Mouse (Mus musculus) hindbrain, embryonic 16.5 days (tissue): ENCODE measurements around the gene Pcdh18. TPM values are rescaled to one million over a fixed set of nuclear protein-coding genes. Genes with fewer than 3 reads are reported as not detected.

Experiments
- ATAC-seq: fragments of 200-750 bp; cut with Nextera tagmentation; 2 replicates; pipeline ENCODE4 v1.8.0; 2017; ENCODE audit warnings: moderate TSS enrichment, moderate library complexity
- H3K27ac ChIP-seq: fragments of 300-500 bp; sonication (generic); 2 replicates; pipeline ENCODE4 v1.5.1; 2014; ENCODE audit warnings: low read depth, mild to moderate bottlenecking, control low read depth, low read length, moderate library complexity
- H3K27me3 ChIP-seq: fragments of 300-500 bp; sonication (generic); replicated peaks from 2 replicates; pipeline ENCODE4 v1.6.1; 2014; ENCODE audit warnings: low read length; ENCODE audit not compliant: control insufficient read depth, insufficient read depth
- H3K36me3 ChIP-seq: fragments of 300-500 bp; sonication (generic); 2 replicates; pipeline ENCODE4 v1.6.1; 2014; ENCODE audit warnings: mild to moderate bottlenecking, low read length, moderate library complexity, mixed read lengths; ENCODE audit not compliant: control insufficient read depth, insufficient read depth
- H3K4me1 ChIP-seq: fragments of 300-500 bp; sonication (generic); 2 replicates; pipeline ENCODE4 v1.6.1; 2014; ENCODE audit warnings: low read depth, low read length; ENCODE audit not compliant: control insufficient read depth, insufficient read depth
- H3K4me2 ChIP-seq: fragments of 300-500 bp; sonication (generic); 2 replicates; pipeline ENCODE4 v1.6.1; 2014; ENCODE audit warnings: mild to moderate bottlenecking, low read length, control low read depth, moderate library complexity
- H3K4me3 ChIP-seq: fragments of 300-500 bp; sonication (generic); 2 replicates; pipeline ENCODE4 v1.5.1; 2014; ENCODE audit warnings: mild to moderate bottlenecking, low read length, control low read depth, moderate library complexity
- H3K9ac ChIP-seq: fragments of 300-500 bp; sonication (generic); 2 replicates; pipeline ENCODE4 v1.6.1; 2014; ENCODE audit warnings: low read depth, mild to moderate bottlenecking, control low read depth, low read length, moderate library complexity
- H3K9me3 ChIP-seq: fragments of 300-500 bp; sonication (generic); 2 replicates; pipeline ENCODE4 v1.6.1; 2014; ENCODE audit warnings: mild to moderate bottlenecking, low read length, moderate library complexity; ENCODE audit not compliant: control insufficient read depth
- WGBS: fragments of 180-500 bp; shearing (Covaris S2); extraction: QIAGEN DNeasy Blood & Tissue Kit; methylation state at CpG from one replicate; pipeline ENCODE4 v1.1.7; 2014; 5-methylcytosine and 5-hydroxymethylcytosine counted together
- polyA plus RNA-seq: library from polyadenylated mRNA; unstranded; fragments of >200 nt; fragmentation: Nextera tagmentation; extraction: Ambion mirVana; gene quantifications from 2 replicates; pipeline ENCODE4 v1.2.1, GENCODE M21; 2015

Gene Pcdh18
- 24.3 and 31.1 TPM in 2 replicates for polyA plus RNA-seq

GRCm38 (mm10) chr3:49756870-49757625 lies at the start of gene Pcdh18:
Gene Pcdh18 (minus strand): TSS chr3:49757325.
- under 1% methylated on average over 43 of the region's 43 CpGs for WGBS
- H3K27ac ChIP-seq, result peak within 1 kb of the TSS; percentile 79
- H3K4me1 ChIP-seq, result peaks cover 8% of the 10 kb centered on the region; the same call in 1 of the 2 replicates
- H3K4me3 ChIP-seq, result peak within 1 kb of the TSS; percentile 49
- no peaks in the 10 kb centered on the region for H3K36me3 ChIP-seq
- no peaks in the 10 kb centered on the region for H3K27me3 ChIP-seq
- H3K9ac ChIP-seq, result peak within 1 kb of the TSS; percentile 60
- ATAC-seq, result peak; percentile 93
- peak within 1 kb of the TSS; percentile 62 for H3K4me2 ChIP-seq
- no peaks in the 10 kb centered on the region for H3K9me3 ChIP-seq

- Histone ChIP-seq H3K9ac (no peak overlapping the region), H3K27ac (no peak overlapping the region), H3K27me3 (no peaks in the 10 kb centered on the region), H3K4me2 (no peak overlapping the region), H3K9me3 (no peaks in the 10 kb centered on the region), H3K4me1 (no peaks in the 10 kb centered on the region), H3K36me3 (no peaks in the 10 kb centered on the region), H3K4me3 (no peak overlapping the region)
- 57% methylated on average over 2 of the region's 2 CpGs for WGBS
- ATAC-seq, result no peak
Measured at GRCm38 (mm10) chr3:49806823-49807222, 49.7 kb upstream of the Pcdh18 start.

GRCm38 (mm10) chr3:49805511-49805910 lies 48.4 kb upstream of the Pcdh18 start:
- H3K4me1 ChIP-seq, result no peaks in the 10 kb centered on the region
- no peaks in the 10 kb centered on the region for H3K9me3 ChIP-seq
- H3K9ac ChIP-seq, result no peak overlapping the region
- no peak overlapping the region for H3K4me2 ChIP-seq
- no peak overlapping the region for H3K27ac ChIP-seq
- no peaks in the 10 kb centered on the region for H3K36me3 ChIP-seq
- ATAC-seq, result no peak
- H3K4me3 ChIP-seq, result no peak overlapping the region
- no peaks in the 10 kb centered on the region for H3K27me3 ChIP-seq
- 54% methylated on average over 1 of the region's 1 CpGs for WGBS

- no peak overlapping the region for H3K4me2 ChIP-seq
- ATAC-seq, result no peak
- no peak overlapping the region for H3K27ac ChIP-seq
- no peak overlapping the region for H3K9ac ChIP-seq
- no peaks in the 10 kb centered on the region for H3K9me3 ChIP-seq
- H3K4me3 ChIP-seq, result no peak overlapping the region
- H3K36me3 ChIP-seq, result no peaks in the 10 kb centered on the region
- no peaks in the 10 kb centered on the region for H3K4me1 ChIP-seq
- 23% methylated on average over 2 of the region's 2 CpGs for WGBS
- H3K27me3 ChIP-seq, result no peaks in the 10 kb centered on the region
Measured at GRCm38 (mm10) chr3:49788296-49788695, 31.2 kb upstream of the Pcdh18 start.

- Histone ChIP-seq H3K9me3 (no peaks in the 10 kb centered on the region), H3K9ac (no peak overlapping the region), H3K27ac (no peak overlapping the region), H3K36me3 (no peaks in the 10 kb centered on the region), H3K4me2 (no peak overlapping the region), H3K27me3 (no peaks in the 10 kb centered on the region), H3K4me1 (no peaks in the 10 kb centered on the region), H3K4me3 (no peak overlapping the region)
- ATAC-seq, result no peak
- WGBS, result 48% methylated on average over 4 of the region's 4 CpGs
Measured at GRCm38 (mm10) chr3:49787719-49788118, 30.6 kb upstream of the Pcdh18 start.

GRCm38 (mm10) chr3:49768992-49769738 lies 12.0 kb upstream of the Pcdh18 start:
- ATAC-seq, result peak; percentile 84
- H3K27me3 ChIP-seq, result no peaks in the 10 kb centered on the region
- no peaks in the 10 kb centered on the region for H3K9me3 ChIP-seq
- H3K27ac ChIP-seq, result no peak overlapping the region
- H3K4me3 ChIP-seq, result no peak overlapping the region
- no peaks in the 10 kb centered on the region for H3K4me1 ChIP-seq
- H3K36me3 ChIP-seq, result no peaks in the 10 kb centered on the region
- no peak overlapping the region for H3K4me2 ChIP-seq
- 10% methylated on average over 3 of the region's 3 CpGs for WGBS
- H3K9ac ChIP-seq, result no peak overlapping the region

GRCm38 (mm10) chr3:49762711-49763110 lies 5.6 kb upstream of the Pcdh18 start:
- Histone ChIP-seq H3K9ac (no peak overlapping the region), H3K36me3 (no peaks in the 10 kb centered on the region), H3K4me3 (no peak overlapping the region), H3K27ac (no peak overlapping the region), H3K4me2 (no peak overlapping the region), H3K27me3 (no peaks in the 10 kb centered on the region), H3K4me1 (no peaks in the 10 kb centered on the region), H3K9me3 (no peaks in the 10 kb centered on the region)
- ATAC-seq, result no peak
- 63% methylated on average over 5 of the region's 5 CpGs for WGBS

GRCm38 (mm10) chr3:49761971-49762370 lies 4.8 kb upstream of the Pcdh18 start:
- ATAC-seq, result no peak
- Histone ChIP-seq H3K27ac (no peak overlapping the region), H3K4me2 (no peak overlapping the region), H3K27me3 (no peaks in the 10 kb centered on the region), H3K4me1 (no peaks in the 10 kb centered on the region), H3K9ac (no peak overlapping the region), H3K9me3 (no peaks in the 10 kb centered on the region), H3K36me3 (no peaks in the 10 kb centered on the region), H3K4me3 (no peak overlapping the region)

- H3K36me3 ChIP-seq, result no peaks in the 10 kb centered on the region
- H3K27me3 ChIP-seq, result no peaks in the 10 kb centered on the region
- peak overlapping the region; percentile 49 for H3K4me3 ChIP-seq
- H3K4me2 ChIP-seq, result peak overlapping the region; percentile 62
- ATAC-seq, result no peak
- H3K9ac ChIP-seq, result peak overlapping the region; percentile 60; the same call in 1 of the 2 replicates
- no peaks in the 10 kb centered on the region for H3K9me3 ChIP-seq
- H3K27ac ChIP-seq, result peak overlapping the region; percentile 79
- 0% methylated on average over 6 of the region's 6 CpGs for WGBS
- H3K4me1 ChIP-seq, result peaks cover 6% of the 10 kb centered on the region; the same call in 1 of the 2 replicates
Measured at GRCm38 (mm10) chr3:49757626-49758019, 498 bp upstream of the Pcdh18 start.
